Mouse (Mus musculus) midbrain, embryonic 11.5 days (tissue): ENCODE measurements around the gene Lgals1. TPM values are rescaled to one million over a fixed set of nuclear protein-coding genes. Genes with fewer than 3 reads are reported as not detected.

Experiments used
- ATAC-seq: fragments of 200-750 bp; cut with Nextera tagmentation; 2 replicates; pipeline ENCODE4 v1.8.0; 2017; ENCODE audit warnings: moderate TSS enrichment, moderate library complexity; ENCODE audit not compliant: low FRiP score
- DNase-seq: peaks from one replicate; pipeline ENCODE4 v3.0.0; 2015; ENCODE audit warnings: low spot score; ENCODE audit errors: missing footprints
- H3K27ac ChIP-seq: fragments of 300-500 bp; sonication (generic); 2 replicates; pipeline ENCODE4 v1.5.1; 2014; ENCODE audit warnings: low read depth, low read length
- H3K27me3 ChIP-seq: fragments of 300-500 bp; sonication (generic); 2 replicates; pipeline ENCODE4 v1.6.1; 2014; ENCODE audit warnings: mild to moderate bottlenecking, low read length, moderate library complexity, mixed read lengths; ENCODE audit not compliant: control insufficient read depth, insufficient read depth
- H3K36me3 ChIP-seq: fragments of 300-500 bp; sonication (generic); 2 replicates; pipeline ENCODE4 v1.6.1; 2014; ENCODE audit warnings: mild to moderate bottlenecking, low read length, moderate library complexity, mixed read lengths; ENCODE audit not compliant: control insufficient read depth, insufficient read depth
- H3K4me1 ChIP-seq: fragments of 300-500 bp; sonication (generic); 2 replicates; pipeline ENCODE4 v1.6.1; 2014; ENCODE audit warnings: low read length; ENCODE audit not compliant: control insufficient read depth, insufficient read depth
- H3K4me2 ChIP-seq: fragments of 300-500 bp; sonication (generic); 2 replicates; pipeline ENCODE4 v1.6.1; 2014; ENCODE audit warnings: mild to moderate bottlenecking, moderate library complexity
- H3K4me3 ChIP-seq: fragments of 300-500 bp; sonication (generic); 2 replicates; pipeline ENCODE4 v1.5.1; 2014; ENCODE audit warnings: low read depth, low read length
- H3K9ac ChIP-seq: fragments of 300-500 bp; sonication (generic); 2 replicates; pipeline ENCODE4 v1.6.1; 2014; ENCODE audit warnings: low read length
- H3K9me3 ChIP-seq: fragments of 300-500 bp; sonication (generic); 2 replicates; pipeline ENCODE4 v1.6.1; 2016; ENCODE audit warnings: low read length; ENCODE audit not compliant: control insufficient read depth
- WGBS: fragments of 180-500 bp; shearing (Covaris S2); extraction: QIAGEN DNeasy Blood & Tissue Kit; methylation state at CpG from one replicate; pipeline ENCODE4 v1.1.7; 2014; 5-methylcytosine and 5-hydroxymethylcytosine counted together
- polyA plus RNA-seq: library from polyadenylated mRNA; unstranded; fragments of >200 nt; fragmentation: Nextera tagmentation; extraction: Ambion mirVana; gene quantifications from 2 replicates; pipeline ENCODE4 v1.2.1, GENCODE M21; 2014

Lgals1 gene
- polyA plus RNA-seq, 1 experiment from 2014 or later: 382 TPM

DNA sequence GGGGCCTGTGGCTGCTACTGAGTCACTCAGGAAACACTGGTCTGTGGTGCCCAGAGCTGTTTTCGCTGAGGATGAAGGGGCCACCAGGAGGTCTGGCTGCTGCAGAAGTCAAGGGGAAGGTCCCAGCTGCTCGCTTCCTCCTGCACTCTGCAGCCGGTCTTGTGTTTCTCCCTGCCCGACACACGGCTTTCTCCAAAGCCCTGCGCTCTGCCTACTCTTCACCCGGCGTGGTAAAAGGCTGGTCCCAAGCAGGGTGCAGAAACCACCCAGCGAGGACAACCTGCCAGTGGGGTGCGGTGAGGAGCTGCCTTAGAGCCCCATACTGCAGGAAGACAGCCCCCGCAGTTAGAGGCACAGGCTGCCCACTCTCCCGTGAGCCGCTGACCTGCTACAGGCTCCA, 31.8 kb upstream of the Lgals1 start:
- 77% methylated on average over 13 of the region's 13 CpGs for WGBS

DNA sequence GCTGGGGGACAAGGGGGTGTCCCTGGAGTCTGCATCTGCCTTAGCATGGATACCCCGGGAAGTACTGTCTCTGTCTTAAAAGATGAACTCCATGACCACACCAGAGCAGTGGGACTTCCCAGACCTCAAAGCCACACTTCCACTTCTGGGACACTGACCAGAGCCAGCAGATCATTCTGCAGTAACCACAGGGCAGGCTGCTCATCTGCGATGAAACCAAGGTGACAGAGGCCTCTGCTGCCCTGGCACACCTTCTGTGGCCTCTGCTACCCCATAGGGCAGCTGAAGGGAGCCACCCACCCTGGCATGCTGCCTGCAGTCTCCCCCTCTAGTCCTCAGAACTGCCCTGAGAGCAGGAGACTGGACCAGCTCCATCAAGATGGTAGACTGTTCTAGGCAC, 30.8 kb upstream of the Lgals1 start:
- Histone ChIP-seq H3K27ac (no peak overlapping the region), H3K4me2 (no peak overlapping the region), H3K36me3 (peaks cover 2% of the 10 kb centered on the region; the same call in 1 of the 2 replicates), H3K27me3 (peaks cover 2% of the 10 kb centered on the region; the same call in 1 of the 2 replicates), H3K9me3 (no peaks in the 10 kb centered on the region), H3K9ac (no peak overlapping the region), H3K4me1 (peaks cover 13% of the 10 kb centered on the region), H3K4me3 (no peak overlapping the region)
- ATAC-seq: no peak
- WGBS: 91% methylated on average over 2 of the region's 2 CpGs
- DNase-seq: no peak

More for the DNA sequence above, 31.8 kb upstream of the Lgals1 start:
- ATAC-seq (no peak), DNase-seq (no peak)
- Histone ChIP-seq H3K9ac (no peak overlapping the region), H3K9me3 (no peaks in the 10 kb centered on the region), H3K4me3 (no peak overlapping the region), H3K36me3 (peaks cover 2% of the 10 kb centered on the region; the same call in 1 of the 2 replicates), H3K27ac (no peak overlapping the region; the same call in 1 of the 2 replicates), H3K4me2 (no peak overlapping the region), H3K27me3 (no peaks in the 10 kb centered on the region), H3K4me1 (peaks cover 4% of the 10 kb centered on the region)

DNA sequence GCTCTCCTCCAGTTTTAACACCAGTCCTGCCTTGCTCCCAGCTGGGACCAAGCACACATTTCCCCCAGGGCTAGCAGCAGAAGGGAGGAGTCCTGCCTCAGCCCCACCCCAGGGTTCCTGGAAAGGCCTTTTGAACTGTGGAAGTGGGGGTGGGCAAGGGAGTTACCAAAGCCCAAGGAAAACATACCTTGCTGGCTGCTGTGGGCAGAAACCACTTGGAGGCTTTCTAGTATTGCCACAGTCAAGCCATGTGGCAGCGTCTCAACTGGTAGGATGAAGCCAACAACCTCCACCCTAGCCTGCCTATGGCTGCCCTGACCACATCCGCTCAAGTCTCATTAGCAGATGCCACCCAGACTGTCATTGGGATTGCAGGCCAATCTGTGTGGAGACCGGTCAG, 30.4 kb upstream of the Lgals1 start:
- Histone ChIP-seq H3K36me3 (peaks cover 2% of the 10 kb centered on the region; the same call in 1 of the 2 replicates), H3K4me2 (no peak overlapping the region), H3K9ac (no peak overlapping the region), H3K9me3 (no peaks in the 10 kb centered on the region), H3K27ac (no peak overlapping the region), H3K4me1 (peaks cover 15% of the 10 kb centered on the region), H3K4me3 (no peak overlapping the region), H3K27me3 (peaks cover 6% of the 10 kb centered on the region)
- no peak for DNase-seq
- no peak for ATAC-seq
- 85% methylated on average over 3 of the region's 3 CpGs for WGBS

DNA sequence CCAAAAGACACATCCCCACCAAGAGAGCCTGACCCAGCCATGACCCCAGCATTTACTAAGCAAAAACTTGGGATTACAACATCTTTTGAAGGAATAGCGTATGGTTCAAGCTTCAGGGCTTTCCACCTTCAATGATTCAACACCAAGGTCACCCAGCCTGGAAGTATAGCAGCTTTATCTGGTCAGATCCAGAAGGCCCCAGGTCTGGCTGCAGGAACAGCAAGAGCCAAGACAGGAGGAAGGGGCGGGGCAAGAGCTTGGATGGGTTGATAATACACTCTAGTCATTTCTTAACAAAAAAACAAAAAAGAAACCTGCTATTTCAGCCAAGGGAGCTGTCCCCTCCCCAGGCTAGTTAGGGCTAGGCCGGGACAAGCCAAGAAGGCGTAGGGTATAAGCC, 29.0 kb upstream of the Lgals1 start:
- H3K4me2 ChIP-seq: no peak overlapping the region
- H3K9ac ChIP-seq: no peak overlapping the region
- DNase-seq: no peak
- peaks cover 17% of the 10 kb centered on the region for H3K4me1 ChIP-seq
- WGBS: 86% methylated on average over 4 of the region's 4 CpGs
- H3K4me3 ChIP-seq: no peak overlapping the region
- H3K27ac ChIP-seq: no peak overlapping the region
- H3K27me3 ChIP-seq: peaks cover 9% of the 10 kb centered on the region
- no peaks in the 10 kb centered on the region for H3K36me3 ChIP-seq
- no peak for ATAC-seq
- no peaks in the 10 kb centered on the region for H3K9me3 ChIP-seq

DNA sequence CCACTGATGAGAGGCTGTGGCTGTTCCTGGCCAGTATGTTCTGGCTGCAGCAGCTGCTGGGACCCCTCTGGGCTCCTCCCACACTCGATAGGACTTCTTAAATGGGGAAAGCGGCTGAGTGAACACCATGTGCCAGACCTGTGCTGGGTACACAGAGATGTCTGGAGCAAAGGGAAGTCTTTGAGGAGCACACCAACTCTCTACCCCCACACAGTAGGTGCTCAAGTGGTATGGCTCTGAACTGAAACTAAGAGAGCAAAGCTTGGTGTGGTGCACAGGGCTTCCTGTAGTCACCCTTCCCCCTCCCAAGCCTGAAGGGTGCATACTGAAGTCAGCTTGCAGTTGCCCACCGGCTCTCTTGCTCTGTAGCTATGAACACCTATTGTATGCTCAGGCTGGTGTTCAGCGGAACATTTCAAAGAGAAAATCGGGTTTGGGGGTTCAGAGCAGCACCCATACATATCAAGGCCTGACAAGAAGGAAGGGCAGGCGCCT, 28.0 kb upstream of the Lgals1 start:
- Histone ChIP-seq H3K9ac (no peak overlapping the region), H3K4me3 (no peak overlapping the region), H3K36me3 (no peaks in the 10 kb centered on the region), H3K4me1 (peaks cover 17% of the 10 kb centered on the region), H3K4me2 (no peak overlapping the region), H3K27ac (no peak overlapping the region), H3K9me3 (no peaks in the 10 kb centered on the region), H3K27me3 (peaks cover 9% of the 10 kb centered on the region)
- WGBS: 56% methylated on average over 6 of the region's 6 CpGs
- DNase-seq (no peak), ATAC-seq (no peak)

DNA sequence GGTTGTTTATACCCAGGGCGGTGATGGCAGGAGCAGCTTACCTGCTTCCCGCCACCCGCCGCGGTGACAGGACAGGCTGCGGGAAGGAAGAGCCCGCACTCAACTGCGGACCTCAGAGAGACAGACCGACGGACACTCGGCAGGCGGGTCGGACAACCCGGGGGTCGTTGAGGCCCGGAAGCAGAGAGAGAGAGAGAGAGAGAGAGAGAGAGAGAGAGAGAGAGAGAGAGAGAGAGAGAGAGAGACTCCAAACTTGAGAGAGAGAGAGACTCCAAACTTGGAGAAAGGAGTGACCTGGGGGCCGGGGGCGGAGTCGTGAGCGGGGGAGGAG, 27.2 kb upstream of the Lgals1 start, which contains the start of gene Gm49510:
Gene Gm49510, plus strand, starts transcription at position 259 of the 331 bp plus-strand sequence.
- H3K4me3 ChIP-seq: peak within 1 kb of the TSS; percentile 38
- no peak within 1 kb of the TSS for H3K27ac ChIP-seq
- peaks cover 17% of the 10 kb centered on the region for H3K4me1 ChIP-seq
- no peaks in the 10 kb centered on the region for H3K9me3 ChIP-seq
- DNase-seq (peak; percentile 88), ATAC-seq (no peak)
- H3K27me3 ChIP-seq: peaks cover 9% of the 10 kb centered on the region
- H3K9ac ChIP-seq: peak within 1 kb of the TSS; percentile 50
- no peaks in the 10 kb centered on the region for H3K36me3 ChIP-seq
- peak within 1 kb of the TSS; percentile 76 for H3K4me2 ChIP-seq
- under 1% methylated on average over 20 of the region's 20 CpGs for WGBS

DNA sequence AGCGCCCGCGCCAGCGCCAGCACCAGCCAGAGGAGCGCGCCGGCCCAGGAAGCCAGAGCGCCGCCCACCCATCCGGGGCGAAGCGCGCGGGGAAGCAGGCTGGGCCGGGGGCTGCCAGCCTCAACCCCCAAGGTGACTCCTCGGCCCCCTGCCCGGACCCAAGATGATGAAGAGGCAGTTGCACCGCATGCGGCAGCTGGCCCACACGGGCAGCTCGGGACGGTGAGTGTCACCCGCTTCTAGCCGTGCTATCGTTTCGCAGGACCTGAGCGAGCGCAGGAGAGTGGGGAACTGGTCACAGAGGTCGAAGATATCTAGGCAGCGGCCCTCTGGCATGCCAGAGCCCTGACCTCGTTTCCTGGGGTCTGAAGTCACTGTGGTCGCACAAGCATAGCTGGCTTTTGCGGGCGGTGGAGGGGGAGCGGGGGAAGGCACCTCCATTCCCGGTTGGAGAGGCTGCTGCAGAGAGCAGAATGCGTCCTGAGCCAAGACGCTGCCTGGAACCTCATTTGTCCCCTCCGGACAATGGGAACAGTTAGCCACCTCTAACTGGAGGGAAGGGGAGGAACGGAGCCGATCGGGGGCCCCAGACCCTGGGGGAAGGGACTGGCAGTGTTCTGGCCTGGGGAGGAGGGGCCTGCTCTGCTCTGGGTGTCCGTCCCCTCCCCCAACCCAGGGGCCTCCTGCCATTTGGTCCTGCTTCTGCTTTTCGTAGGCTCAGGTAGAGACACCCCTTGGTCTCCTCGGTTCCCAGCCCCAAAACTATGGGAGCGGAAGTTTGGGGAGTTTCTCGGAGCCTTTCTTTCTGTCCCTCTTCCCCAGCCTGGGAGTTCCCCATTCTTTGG, 26.6 kb upstream of the Lgals1 start, which contains the start of gene Sh3bp1:
Gene Sh3bp1, plus strand, starts transcription at position 29 of the 845 bp plus-strand sequence.
- peak within 1 kb of the TSS; percentile 76 for H3K4me2 ChIP-seq
- ATAC-seq (peak; percentile 20; the same call in 1 of the 2 replicates), DNase-seq (peak; percentile 95)
- H3K4me3 ChIP-seq: peak within 1 kb of the TSS; percentile 38
- H3K9me3 ChIP-seq: no peaks in the 10 kb centered on the region
- H3K9ac ChIP-seq: peak within 1 kb of the TSS; percentile 50
- no peaks in the 10 kb centered on the region for H3K36me3 ChIP-seq
- peaks cover 17% of the 10 kb centered on the region for H3K4me1 ChIP-seq
- H3K27ac ChIP-seq: no peak within 1 kb of the TSS
- under 1% methylated on average over 47 of the region's 47 CpGs for WGBS
- peaks cover 9% of the 10 kb centered on the region for H3K27me3 ChIP-seq

DNA sequence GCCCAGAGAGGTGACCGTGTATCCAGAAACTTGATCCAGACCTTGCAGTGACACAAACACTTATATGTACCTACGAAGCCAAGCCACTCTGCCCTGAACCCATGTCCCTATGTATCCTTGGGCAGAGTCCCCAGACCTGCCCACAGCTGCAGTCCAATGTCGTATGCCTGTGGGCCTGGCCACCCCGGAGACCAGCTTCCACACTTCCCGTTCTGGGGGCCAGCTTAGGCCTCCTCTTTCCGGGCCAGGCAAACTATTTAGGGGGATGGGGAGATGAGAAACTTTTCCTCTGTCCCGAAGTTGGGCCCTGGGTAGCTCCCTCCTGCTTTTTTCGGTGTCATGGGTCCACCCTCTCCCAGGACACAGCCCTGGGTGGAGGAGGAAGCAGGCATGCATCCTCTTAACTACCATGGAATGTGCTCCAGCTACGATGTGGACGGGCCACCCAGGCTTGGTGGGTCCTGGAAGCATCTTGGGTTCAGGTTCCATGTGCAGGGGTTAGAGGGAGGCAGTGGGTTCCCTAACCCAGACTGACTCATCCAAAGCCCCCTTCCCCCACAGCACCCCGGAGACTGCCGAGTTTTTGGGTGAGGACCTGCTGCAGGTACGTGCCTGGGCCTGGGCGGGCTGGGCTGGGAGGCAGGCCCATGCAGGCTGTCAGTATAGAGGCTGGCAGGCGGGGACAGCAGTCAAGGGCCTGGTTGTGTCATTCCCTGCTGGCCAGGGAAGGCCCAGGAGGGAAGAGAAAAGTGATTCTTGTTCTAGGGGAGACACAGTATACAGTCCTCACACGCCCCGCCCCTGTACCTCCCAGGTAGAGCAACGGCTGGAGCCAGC, 25.7 kb upstream of the Lgals1 start:
- H3K4me2 ChIP-seq: peak overlapping the region; percentile 76
- peak overlapping the region; percentile 50 for H3K9ac ChIP-seq
- peaks cover 9% of the 10 kb centered on the region for H3K27me3 ChIP-seq
- no peaks in the 10 kb centered on the region for H3K9me3 ChIP-seq
- WGBS: 15% methylated on average over 18 of the region's 18 CpGs
- H3K36me3 ChIP-seq: no peaks in the 10 kb centered on the region
- no peak overlapping the region for H3K27ac ChIP-seq
- H3K4me3 ChIP-seq: peak overlapping the region; percentile 38
- 0 out of 2 replicates have a peak, but pooled peaks have one; percentile 6 for ATAC-seq
- peaks cover 17% of the 10 kb centered on the region for H3K4me1 ChIP-seq
- no peak for DNase-seq
